Mouse (Mus musculus) hindlimb bud, embryonic 11.5 days (tissue): Measurements from ENCODE around the gene Insl3.
"Not testable (repeated sequence)": the region's sequence is repeated elsewhere in the genome, so short reads cannot be mapped to it uniquely, and the experiment has no call there.

Experiments used
- DNase-seq: peaks from one replicate; pipeline ENCODE4 v3.0.0-alpha.2; 2012; ENCODE audit warnings: low read depth, low spot score; ENCODE audit errors: extremely low spot score

Gene Insl3

DNA sequence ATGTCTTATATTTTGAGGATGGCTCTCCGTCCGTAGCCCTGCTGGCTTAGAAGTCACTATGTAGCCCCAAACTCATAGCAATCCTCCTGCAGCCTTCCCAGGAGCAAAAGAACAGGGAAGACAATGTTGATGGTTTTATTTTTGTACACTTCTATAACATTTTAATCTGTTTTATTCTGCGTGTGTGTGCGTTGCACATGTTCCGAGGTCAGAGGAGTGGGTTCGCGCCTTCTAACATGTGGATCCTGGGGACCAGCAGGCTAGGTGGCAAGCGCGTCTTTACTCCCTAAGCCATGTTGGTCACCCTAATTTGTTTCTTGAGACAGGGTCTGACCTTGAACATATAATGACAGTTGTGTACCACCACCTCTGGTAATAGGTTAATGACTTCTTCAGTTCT, 12.2 kb upstream of the Insl3 start:
- no peak for DNase-seq

DNA sequence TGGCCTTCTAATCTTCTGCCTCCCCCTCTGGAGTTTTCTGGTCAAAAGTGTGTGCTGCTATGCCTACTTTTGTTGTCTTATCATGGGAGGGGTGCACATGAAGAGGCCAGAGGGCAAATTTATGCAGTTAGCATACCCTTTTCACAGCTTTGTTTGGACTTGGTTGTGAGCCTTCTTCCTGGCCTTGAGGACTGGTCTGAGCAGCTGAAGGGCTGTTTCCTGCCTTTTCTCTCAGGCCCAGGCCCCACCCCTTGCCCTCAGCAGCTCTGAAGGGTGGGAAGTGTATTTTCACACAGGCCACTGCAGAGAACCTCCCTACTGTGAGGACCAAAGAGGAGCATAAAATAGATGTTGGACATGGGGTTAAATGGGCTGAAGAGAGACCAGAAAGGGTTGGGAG, 11.5 kb upstream of the Insl3 start:
- DNase-seq, result no peak

DNA sequence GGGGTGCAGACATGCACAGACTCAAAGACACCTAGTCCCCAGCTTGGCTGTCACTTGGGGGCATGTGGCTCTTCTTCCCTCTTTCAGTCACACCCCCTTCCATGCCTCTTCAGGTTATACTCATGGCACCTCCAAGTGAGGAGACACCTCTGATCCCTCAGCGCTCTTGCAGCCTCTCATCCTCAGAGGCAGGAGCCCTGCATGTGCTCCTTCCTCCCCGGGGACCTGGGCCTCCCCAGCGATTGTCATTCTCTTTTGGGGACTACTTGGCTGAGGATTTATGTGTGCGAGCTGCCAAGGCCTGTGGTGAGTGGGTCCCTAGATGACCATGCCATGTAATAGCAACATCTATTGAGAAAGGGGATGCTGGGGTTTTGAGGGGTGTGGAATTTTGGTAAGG, 10.8 kb upstream of the Insl3 start:
- no peak for DNase-seq

DNA sequence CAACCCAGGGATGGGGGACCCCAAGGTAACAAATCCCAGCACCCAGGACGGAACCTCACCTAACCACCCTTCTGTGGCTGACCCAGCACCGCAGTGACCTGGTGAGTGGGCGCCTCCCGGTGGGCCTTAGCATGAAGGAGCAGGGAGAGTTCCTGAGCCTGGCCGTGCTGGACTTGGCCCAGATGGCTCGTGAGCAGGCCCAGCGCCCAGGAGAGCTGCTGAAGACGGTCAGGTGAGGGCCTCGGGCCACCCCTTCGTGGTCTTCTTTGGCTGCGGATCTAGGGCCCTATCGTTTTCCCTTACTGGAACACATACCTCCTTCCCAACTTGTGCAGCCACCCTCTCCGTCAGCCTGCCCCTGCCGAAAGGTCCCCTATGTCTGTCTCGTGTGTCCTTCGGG, 9.9 kb upstream of the Insl3 start:
- no peak for DNase-seq

DNA sequence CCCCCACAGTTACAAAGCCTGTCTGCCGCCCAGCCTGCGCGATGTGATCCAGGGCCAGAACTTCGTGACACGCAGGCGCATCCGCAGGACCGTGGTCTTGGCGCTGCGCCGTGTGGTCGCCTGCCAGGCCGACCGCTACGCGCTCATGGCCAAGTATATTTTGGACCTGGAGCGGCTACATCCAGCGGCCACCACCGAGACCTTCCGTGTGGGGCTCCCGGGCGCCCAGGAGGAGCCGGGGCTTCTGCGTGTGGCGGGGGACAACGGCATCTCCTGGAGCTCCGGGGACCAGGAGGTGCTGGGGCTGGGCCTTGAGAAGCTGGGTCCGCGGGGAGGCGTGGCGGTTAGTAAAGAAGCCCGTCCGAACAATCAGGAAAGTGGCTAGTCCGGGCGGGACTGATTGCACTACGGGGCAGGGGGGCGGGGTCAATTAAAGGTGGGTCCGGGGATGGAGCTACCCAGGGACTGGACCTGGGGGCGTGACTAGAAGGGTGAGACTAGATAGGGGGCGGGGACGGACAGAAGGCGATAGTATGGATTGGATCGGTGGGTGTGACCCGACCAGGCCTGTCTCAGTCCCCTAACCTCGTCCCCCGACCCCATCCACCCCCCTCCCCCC, 9.4 kb upstream of the Insl3 start:
- DNase-seq, result no peak

DNA sequence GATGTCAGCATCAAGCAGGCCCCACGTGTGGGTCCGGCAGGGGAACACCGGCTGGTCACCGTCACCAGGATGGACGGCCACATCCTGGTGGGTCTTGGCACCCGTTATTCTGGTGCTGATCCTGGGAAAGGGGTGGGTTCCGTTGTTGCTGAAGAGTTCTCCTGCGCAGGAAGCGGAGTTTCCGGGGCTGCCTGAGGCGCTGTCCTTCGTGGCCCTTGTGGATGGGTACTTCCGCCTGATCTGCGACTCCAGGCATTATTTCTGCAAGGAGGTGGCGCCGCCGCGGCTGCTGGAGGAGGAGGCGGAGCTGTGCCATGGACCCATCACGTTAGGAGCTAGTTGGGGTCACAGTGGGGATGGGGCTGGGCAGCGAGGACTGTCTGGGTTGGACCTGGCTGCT, 8.5 kb upstream of the Insl3 start:
- DNase-seq, result no peak

DNA sequence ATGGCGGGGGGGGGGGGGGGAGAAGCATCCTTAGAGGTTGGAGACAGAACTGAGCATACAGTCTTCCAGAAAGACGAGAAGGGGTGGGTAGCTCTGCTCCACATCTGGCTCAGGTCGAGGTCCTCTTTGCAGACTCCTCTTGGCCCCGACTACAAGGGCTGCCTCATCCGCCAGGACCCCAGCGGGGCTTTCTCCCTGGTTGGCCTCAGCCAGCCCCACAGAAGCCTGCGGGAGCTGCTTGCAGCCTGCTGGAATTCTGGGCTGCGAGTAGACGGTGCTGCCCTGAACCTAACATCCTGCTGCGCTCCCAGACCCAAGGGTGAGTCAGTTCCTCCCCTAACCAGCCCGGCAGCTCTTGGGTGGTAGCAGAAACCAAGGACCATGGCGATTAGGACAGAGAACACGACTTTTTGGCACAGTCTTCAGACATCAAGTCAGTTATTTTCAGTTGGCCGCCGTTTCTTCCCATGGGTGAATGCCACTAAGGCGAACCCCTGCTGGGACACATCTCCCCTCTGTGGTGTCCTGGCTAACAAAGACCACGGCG, 7.6 kb upstream of the Insl3 start:
- DNase-seq, result no peak

DNA sequence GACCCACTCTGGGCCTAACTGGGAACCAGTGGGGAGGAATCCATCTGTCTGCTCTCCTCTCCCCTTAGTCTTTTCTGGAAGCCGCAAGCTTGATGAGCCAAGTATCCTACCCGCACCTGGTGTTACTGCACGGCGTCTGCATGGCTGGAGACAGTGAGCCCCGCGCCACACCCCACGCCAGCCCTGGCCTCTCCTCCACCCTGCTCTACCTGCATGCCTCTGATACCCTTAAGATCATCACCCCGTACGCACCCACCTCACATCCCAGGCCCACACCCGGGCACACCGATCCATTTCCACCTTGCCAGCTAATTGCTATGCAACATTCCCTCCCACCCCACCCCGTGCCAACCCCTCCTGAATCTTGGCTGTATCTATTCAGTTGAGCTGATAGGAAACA, 6.2 kb upstream of the Insl3 start:
- DNase-seq, result no peak

DNA sequence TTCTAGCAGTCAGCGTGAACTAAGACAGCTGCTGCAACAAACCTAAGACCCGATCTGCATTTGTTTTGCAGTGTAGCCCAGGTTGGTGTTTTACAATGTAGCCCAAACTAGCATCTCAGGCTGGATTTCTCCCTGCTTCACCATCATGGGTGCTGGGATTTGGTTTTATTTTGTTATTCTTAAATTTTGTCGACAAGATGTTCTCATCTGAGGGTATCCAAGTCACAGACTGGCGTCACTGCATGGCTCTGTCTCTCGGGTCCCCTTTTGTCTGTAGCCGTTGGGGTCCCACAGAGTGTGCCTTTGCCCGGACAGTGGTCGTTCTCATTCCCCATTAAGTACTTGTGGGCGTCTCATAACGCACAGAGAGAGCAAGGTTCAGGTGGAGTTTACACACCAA, 4.3 kb upstream of the Insl3 start:
- DNase-seq, result no peak

DNA sequence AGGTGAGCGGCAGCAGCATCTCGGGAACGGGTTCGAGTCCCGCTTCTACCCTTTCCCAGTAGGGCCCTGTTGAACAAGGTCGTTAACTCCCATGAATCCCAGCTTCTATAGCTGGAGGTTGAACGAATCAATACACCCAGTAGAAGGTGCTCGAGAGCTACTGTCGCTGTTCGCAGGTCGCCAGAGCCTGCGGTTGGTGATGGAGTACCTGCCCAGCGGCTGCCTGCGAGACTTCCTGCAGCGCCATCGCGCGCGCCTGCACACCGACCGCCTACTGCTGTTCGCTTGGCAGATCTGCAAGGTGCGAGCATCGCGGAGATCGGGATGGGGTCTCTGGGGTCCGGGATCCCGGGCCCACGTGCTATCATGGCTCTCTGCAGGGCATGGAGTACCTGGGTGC, 3.4 kb upstream of the Insl3 start:
- no peak for DNase-seq

DNA sequence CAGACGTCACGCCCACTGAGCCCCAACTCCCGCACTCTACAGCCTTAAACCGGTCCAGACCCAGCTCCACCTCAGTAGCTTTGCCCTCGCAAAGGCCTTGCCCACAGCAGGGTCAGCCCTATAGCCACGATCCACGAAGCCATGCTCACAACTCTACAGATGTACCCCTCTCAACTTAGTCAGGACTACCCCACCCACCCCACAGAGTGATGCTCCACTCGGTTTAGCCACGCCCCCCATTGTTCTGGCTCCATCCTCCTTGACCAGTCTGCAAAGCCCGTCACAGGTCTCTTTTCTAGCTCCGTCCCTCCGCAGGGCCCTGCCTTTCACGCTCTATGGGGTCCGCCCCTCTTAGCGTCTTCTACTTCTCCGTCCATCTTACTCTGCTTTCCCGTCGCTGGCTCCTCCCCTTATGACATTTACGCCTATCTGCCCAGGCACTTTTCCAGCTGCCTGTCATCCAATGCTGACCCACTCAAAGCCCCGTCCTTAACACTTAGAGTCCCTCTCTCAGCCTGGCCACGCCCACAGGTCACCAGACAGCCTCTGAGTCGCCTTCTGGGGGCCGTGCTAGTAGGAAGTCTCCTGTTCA, 2.8 kb upstream of the Insl3 start:
- no peak for DNase-seq

DNA sequence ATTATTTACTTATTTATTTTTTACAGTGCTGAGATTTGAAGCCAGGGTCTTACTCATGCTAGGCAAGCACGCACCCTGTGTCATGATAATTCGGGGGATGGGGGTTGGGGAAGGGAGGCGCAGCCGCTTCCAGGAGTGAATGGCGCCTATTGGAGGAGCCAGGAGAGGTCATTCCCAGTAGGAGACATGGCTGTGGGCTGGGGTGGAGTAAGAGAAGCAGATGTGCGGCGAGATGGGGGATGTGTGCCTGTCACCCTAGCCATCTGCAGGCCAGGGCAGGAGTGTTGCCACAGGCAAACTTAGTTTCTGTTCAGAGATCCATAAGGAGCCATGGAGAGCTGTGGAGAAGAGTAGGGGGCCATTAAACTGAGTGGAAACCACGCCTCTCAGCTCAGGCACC, 1.4 kb upstream of the Insl3 start:
- no peak for DNase-seq

DNA sequence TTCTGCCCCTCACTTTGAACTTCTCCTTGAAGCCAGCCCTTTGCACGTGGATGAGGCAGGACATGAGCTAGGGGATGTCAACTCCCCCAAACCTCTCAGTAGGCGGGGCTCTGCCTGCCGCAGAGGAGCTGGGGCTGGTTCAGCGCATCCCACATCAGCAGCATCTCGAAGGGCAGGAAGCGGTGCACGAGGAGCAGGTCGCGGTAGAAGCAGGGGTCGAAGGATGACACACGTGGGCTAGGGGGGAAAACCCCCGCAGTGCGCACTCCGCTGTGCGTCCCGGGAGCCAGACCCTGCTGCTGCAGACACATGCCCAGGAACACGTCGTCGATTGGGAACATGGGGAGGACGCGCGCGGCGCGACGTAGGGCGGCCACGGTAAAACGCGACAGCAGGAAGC, 3.5 kb downstream of the Insl3 start:
- no peak for DNase-seq

DNA sequence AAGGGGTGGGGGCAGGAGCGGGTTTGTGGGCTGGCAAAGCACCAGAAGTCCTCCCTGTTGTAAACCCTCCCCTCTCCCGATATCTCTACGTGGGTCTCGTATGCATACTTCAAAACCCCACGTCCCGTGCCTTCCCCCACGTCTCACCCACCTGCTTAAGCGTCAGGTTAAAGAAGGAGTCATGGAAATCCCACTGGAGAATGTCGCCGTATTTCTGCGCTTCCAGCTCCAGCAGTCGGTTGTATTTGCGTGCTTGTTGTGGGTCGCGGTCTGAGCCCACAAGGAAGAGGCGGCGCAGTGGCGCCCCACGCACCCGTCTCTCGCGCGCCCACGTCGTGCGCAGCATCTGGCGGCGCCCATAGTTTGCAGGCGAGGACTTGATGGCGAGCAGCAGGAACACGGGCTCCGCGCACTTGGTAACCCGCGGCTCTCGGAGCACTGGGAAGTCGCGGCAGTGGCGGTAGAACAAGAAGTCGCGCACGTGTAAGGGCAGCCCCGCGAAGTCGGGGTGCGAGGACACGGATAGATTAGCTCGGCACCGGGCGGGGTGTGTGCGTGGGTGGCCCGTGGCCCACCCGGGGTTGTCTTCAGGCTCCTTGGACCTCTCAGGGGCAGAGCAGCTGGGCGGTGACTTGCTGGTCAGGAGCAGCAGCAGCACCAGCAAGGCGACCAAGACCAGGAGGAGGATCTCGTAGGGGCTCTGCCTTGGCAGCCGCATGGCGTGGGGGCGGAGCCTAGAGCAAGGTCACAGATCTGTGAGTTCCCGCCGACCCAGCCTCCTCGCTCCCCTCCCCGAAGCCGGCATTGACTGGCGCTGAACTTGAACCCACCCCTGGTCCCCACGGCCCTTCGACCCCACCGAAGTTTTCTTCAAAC, 4.4 kb downstream of the Insl3 start:
- no peak for DNase-seq

DNA sequence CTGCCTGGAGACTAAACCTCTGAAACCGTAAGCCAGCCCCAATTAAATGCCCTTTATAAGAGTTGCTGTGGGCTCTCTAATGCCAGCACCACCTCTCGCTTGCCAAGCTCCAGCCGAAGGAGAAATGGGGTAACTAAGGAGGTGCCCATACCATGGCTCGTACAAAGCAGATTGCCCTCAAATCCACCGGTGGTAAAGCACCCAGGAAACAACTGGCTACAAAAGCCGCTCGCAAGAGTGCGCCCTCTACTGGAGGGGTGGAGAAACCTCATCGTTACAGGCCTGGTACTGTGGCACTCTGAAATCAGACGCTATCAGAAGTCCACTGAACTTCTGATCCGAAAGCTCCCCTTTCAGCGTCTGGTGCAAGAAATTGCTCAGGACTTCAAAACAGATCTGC, 6.4 kb downstream of the Insl3 start:
- DNase-seq, result not testable (repeated sequence)

DNA sequence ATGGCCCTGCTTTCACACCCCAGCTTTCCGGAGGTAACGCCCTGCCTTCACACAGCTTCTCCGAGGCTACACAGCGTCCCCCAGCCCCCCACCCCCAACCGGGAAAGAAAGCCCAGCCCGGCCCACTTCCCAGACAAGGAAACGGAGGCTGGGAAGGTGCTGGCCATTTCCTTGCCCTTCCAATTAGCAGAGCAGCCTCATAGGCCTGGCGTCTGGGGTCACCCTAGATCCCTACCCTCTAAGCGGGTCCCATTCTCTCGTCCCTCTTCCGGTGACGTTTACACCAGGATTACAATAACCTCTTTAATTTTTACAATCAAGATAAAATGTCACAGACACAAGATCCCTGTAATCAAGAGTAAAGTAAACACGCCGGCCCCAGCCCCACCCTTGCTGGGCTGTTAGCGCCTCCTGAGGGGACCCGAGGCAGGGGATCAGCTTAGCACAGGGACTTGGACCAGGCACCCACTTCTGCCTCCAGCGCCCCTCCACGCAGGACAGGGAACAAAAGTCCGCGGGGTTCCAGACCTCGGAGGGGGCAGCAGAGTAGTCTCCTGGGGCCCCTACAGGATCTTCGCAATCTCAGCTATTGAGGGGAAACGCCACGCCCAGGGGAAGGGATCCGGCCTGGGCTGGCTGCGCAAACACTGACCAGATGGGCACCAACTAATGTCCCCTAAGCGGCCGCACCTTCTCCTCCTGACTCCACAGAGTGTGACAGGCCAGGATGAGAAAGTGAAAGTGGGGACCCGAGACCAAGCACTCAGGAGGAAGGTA, 11.7 kb downstream of the Insl3 start:
- no peak for DNase-seq

DNA sequence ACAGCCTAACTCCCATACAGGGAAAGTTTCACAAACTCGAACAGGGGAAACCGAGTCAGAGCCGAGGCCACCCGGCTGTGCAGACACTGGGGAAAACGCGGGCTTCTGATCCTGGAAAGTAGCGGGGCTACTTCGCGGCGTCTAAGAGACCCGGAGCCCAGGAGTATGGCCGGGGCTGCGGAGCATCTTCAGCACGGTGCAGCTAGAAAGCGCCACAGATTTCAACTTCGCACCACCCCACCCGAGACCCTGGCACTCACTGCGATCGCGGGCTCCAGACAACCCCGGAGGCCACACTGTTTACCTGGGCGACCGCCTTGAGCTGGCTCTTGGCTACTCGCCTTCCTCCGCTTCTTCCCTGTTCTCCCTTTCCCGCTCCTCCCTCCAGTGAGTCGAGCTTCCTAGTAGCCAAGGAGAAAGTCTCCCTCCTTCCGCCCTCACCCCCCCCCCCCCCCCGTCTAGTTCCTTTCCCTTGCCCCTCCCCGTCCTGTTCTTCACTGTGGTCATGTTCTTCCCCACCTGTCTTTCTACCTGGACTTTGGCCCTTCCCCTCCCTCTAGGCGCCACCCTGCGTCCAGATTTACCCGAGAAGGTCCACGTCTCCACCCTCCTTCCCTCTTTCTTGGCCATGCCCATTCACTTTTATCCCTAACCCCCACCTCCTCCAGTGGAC, 12.5 kb downstream of the Insl3 start, which contains the start of gene B3gnt3:
TSS of gene B3gnt3 (minus strand) at position 376 of the 673 bp plus-strand sequence.
- no peak for DNase-seq

DNA sequence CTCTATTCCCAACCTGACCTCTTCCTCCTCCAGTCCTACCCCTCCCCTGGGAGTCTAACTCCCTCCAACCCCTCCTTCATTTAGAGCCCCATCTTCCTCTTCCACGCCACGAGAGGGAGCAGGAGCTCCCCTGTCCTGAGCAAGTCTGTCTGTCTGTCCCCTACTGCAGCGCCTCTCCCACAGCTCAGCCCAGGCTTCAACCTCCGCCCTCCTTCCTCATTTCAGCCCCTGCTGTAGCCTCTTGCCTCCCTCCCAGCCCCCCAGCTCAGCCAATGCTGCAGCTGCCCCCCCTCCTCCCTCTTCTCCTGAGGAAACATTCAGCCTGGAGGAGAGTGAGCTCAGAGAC, 13.0 kb downstream of the Insl3 start:
- DNase-seq, result no peak

DNA sequence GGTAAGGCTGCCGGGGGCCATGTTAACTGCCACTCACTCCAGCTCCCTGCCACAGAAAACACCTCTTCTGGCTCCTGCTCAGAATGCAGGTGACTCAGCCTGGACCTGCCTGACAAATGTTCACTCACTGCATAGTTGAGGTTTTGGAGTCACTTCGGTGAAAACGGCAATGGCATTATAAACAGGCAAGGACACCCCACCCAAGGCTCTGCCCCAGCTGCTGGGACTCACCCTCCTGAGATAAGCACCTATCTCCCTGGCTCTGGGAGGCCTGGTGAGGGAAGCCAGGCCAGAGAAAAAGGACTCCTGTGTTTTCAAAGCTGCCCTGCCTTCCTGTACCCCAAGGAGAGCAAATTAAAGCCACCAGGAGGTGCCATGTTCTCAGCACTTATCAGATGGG, 13.9 kb downstream of the Insl3 start:
- no peak for DNase-seq

DNA sequence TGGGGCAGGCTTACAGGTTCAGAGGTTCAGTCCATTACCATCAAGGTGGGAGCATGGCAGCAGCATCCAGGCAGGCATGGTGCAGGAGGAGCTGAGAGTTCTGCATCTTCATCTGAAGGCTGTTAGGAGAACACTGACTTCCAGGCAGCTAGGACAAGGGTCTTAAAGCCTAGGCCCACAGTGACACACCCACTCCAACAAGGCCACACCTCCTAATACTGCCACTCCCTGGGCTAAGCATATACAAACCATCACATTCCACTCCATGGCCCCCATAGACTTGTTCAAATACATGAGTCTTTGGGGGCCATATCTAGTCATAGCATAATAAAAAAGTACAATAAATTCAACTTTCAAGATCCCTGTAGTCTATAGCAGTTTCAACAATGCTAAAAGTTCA, 14.4 kb downstream of the Insl3 start:
- not testable (repeated sequence) for DNase-seq

DNA sequence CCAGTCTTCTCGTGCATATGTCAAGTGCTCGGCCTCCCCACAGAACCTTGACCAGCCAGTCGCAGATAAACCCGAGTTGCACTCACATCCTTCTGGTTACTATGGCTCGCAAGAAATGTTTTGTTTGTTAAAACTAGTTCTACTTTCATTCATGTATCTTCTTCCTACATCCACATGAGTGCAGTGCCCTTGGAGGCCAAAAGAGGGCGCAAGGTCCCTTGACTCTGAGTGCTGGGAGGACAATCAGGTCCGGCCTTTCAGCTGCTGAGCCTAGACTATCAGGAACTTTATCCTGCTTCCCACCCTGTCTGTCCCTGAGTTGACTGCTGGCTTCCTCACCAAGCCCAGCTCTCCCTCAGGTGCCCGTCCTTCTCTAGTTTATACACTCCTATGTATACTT, 18.9 kb downstream of the Insl3 start:
- DNase-seq, result no peak
